Mouse (Mus musculus) hindbrain, postnatal 0 days (tissue): ENCODE results near the gene Tmem178b. TPM values are rescaled to one million over a fixed set of nuclear protein-coding genes. Genes with fewer than 3 reads are reported as not detected.

ENCODE experiments used
- ATAC-seq: fragments of 200-750 bp; cut with Nextera tagmentation; 2 replicates; pipeline ENCODE4 v1.8.0; 2017; ENCODE audit warnings: mild to moderate bottlenecking, moderate TSS enrichment, moderate library complexity
- DNase-seq: peaks from one replicate; pipeline ENCODE4 v3.0.0-alpha.2; 2015; ENCODE audit warnings: low spot score
- H3K27ac ChIP-seq: fragments of 300-500 bp; sonication (generic); 2 replicates; pipeline ENCODE4 v1.5.1; 2014; ENCODE audit warnings: mild to moderate bottlenecking
- H3K27me3 ChIP-seq: fragments of 300-500 bp; sonication (generic); 2 replicates; pipeline ENCODE4 v1.6.1; 2014; ENCODE audit warnings: low read length, mixed read lengths; ENCODE audit not compliant: insufficient read depth
- H3K36me3 ChIP-seq: fragments of 300-500 bp; sonication (generic); 2 replicates; pipeline ENCODE4 v1.6.1; 2014; ENCODE audit warnings: low read length, mixed read lengths; ENCODE audit not compliant: insufficient read depth
- H3K4me1 ChIP-seq: fragments of 300-500 bp; sonication (generic); 2 replicates; pipeline ENCODE4 v1.6.1; 2014; ENCODE audit warnings: antibody characterized with exemption, low read length, mixed read lengths; ENCODE audit not compliant: insufficient read depth
- H3K4me2 ChIP-seq: fragments of 300-500 bp; sonication (generic); 2 replicates; pipeline ENCODE4 v1.6.1; 2014; ENCODE audit warnings: low read depth, mild to moderate bottlenecking, low read length, moderate library complexity, mixed read lengths
- H3K4me3 ChIP-seq: fragments of 300-500 bp; sonication (generic); 2 replicates; pipeline ENCODE4 v1.5.1; 2014; ENCODE audit warnings: low read length
- H3K9ac ChIP-seq: fragments of 300-500 bp; sonication (generic); replicated peaks from 2 replicates; pipeline ENCODE4 v1.6.1; 2014; ENCODE audit warnings: mild to moderate bottlenecking, low read length, moderate library complexity, mixed read lengths
- H3K9me3 ChIP-seq: fragments of 300-500 bp; sonication (generic); 2 replicates; pipeline ENCODE4 v1.6.1; 2016; ENCODE audit warnings: low read length, mixed read lengths
- CTCF ChIP-seq: IDR thresholded peaks from 2 replicates; pipeline ENCODE4 v1.5.1; 2016; ENCODE audit warnings: antibody characterized with exemption, control low read depth, low read depth
- WGBS: fragments of 180-500 bp; shearing (Covaris S2); extraction: QIAGEN DNeasy Blood & Tissue Kit; methylation state at CpG from one replicate; pipeline ENCODE4 v1.1.7; 2014; 5-methylcytosine and 5-hydroxymethylcytosine counted together
- polyA plus RNA-seq: library from polyadenylated mRNA; unstranded; fragments of >200 nt; fragmentation: Nextera tagmentation; extraction: Ambion mirVana; gene quantifications from 2 replicates; pipeline ENCODE4 v1.2.1, GENCODE M21; 2015
- total RNA-seq: library from RNA; depleted of rRNA; stranded (reverse); fragments of >200 nt; gene quantifications from 2 replicates; pipeline ENCODE4 v1.2.3, GENCODE M21; 2014

The Tmem178b gene
- total and polyA plus RNA-seq, 2 experiments from 2014 or later: 31.4 to 146 TPM

GRCm38 (mm10) chr6:40068467-40068866 lies 195.4 kb downstream of the Tmem178b start:
- no peaks in the 10 kb centered on the region for H3K9me3 ChIP-seq
- DNase-seq (no peak), ATAC-seq (no peak)
- H3K27ac ChIP-seq: no peak overlapping the region
- 59% methylated on average over 6 of the region's 6 CpGs for WGBS
- H3K36me3 ChIP-seq: no peaks in the 10 kb centered on the region
- no peak overlapping the region for H3K4me3 ChIP-seq
- no peaks in the 10 kb centered on the region for H3K27me3 ChIP-seq
- peaks cover 4% of the 10 kb centered on the region; the same call in 1 of the 2 replicates for H3K4me1 ChIP-seq
- TF ChIP-seq CTCF: no peak
- H3K9ac ChIP-seq: no peak overlapping the region
- no peak overlapping the region for H3K4me2 ChIP-seq

GRCm38 (mm10) chr6:40071007-40071406 lies 197.9 kb downstream of the Tmem178b start:
- DNase-seq (peak; percentile 28), ATAC-seq (peak; percentile 39)

GRCm38 (mm10) chr6:40076089-40076488 lies 203.0 kb downstream of the Tmem178b start:
- H3K36me3 ChIP-seq: no peaks in the 10 kb centered on the region
- no peak for DNase-seq
- H3K4me2 ChIP-seq: no peak overlapping the region
- H3K9me3 ChIP-seq: no peaks in the 10 kb centered on the region
- no peak for TF ChIP-seq CTCF
- no peaks in the 10 kb centered on the region for H3K4me1 ChIP-seq
- H3K27ac ChIP-seq: no peak overlapping the region
- H3K27me3 ChIP-seq: no peaks in the 10 kb centered on the region
- no peak overlapping the region for H3K9ac ChIP-seq
- no peak for ATAC-seq
- H3K4me3 ChIP-seq: no peak overlapping the region
- 10% methylated on average over 1 of the region's 1 CpGs for WGBS

More at GRCm38 (mm10) chr6:40071007-40071406, 197.9 kb downstream of the Tmem178b start:
- Histone ChIP-seq H3K4me3 (no peak overlapping the region), H3K9me3 (no peaks in the 10 kb centered on the region), H3K4me2 (no peak overlapping the region), H3K27ac (no peak overlapping the region), H3K9ac (no peak overlapping the region), H3K4me1 (peaks cover 4% of the 10 kb centered on the region; the same call in 1 of the 2 replicates), H3K27me3 (no peaks in the 10 kb centered on the region), H3K36me3 (no peaks in the 10 kb centered on the region)
- 61% methylated on average over 3 of the region's 3 CpGs for WGBS
- TF ChIP-seq CTCF: no peak

GRCm38 (mm10) chr6:40076670-40077313 lies 203.7 kb downstream of the Tmem178b start:
- ATAC-seq: no peak

GRCm38 (mm10) chr6:40078353-40078752 lies 205.3 kb downstream of the Tmem178b start:
- no peak overlapping the region for H3K4me2 ChIP-seq
- no peaks in the 10 kb centered on the region for H3K9me3 ChIP-seq
- H3K27me3 ChIP-seq: no peaks in the 10 kb centered on the region
- no peaks in the 10 kb centered on the region for H3K36me3 ChIP-seq
- H3K4me1 ChIP-seq: no peaks in the 10 kb centered on the region
- DNase-seq (no peak), ATAC-seq (no peak)
- no peak overlapping the region for H3K4me3 ChIP-seq
- no peak overlapping the region for H3K9ac ChIP-seq
- TF ChIP-seq CTCF: no peak
- 83% methylated on average over 3 of the region's 3 CpGs for WGBS
- no peak overlapping the region for H3K27ac ChIP-seq

More at GRCm38 (mm10) chr6:40076670-40077313, 203.7 kb downstream of the Tmem178b start:
- DNase-seq: no peak
- Histone ChIP-seq H3K9me3 (no peaks in the 10 kb centered on the region), H3K9ac (no peak overlapping the region), H3K36me3 (no peaks in the 10 kb centered on the region), H3K4me1 (no peaks in the 10 kb centered on the region), H3K27me3 (no peaks in the 10 kb centered on the region), H3K27ac (no peak overlapping the region), H3K4me3 (no peak overlapping the region), H3K4me2 (no peak overlapping the region)
- no peak for TF ChIP-seq CTCF
- WGBS: 81% methylated on average over 5 of the region's 5 CpGs

GRCm38 (mm10) chr6:40083726-40084125 lies 210.7 kb downstream of the Tmem178b start:
- DNase-seq (no peak), ATAC-seq (no peak)
- Histone ChIP-seq H3K4me1 (no peaks in the 10 kb centered on the region), H3K27me3 (no peaks in the 10 kb centered on the region), H3K27ac (no peak overlapping the region), H3K9ac (no peak overlapping the region), H3K9me3 (no peaks in the 10 kb centered on the region), H3K4me2 (no peak overlapping the region), H3K36me3 (no peaks in the 10 kb centered on the region), H3K4me3 (no peak overlapping the region)
- no peak for TF ChIP-seq CTCF
- 81% methylated on average over 3 of the region's 3 CpGs for WGBS

- 12% methylated on average over 5 of the region's 5 CpGs for WGBS
- peak; percentile 39 for DNase-seq
Measured at GRCm38 (mm10) chr6:40091250-40091651, 218.2 kb downstream of the Tmem178b start.

More at GRCm38 (mm10) chr6:40091250-40091651, 218.2 kb downstream of the Tmem178b start:
- no peak overlapping the region for H3K9ac ChIP-seq
- no peaks in the 10 kb centered on the region for H3K36me3 ChIP-seq
- no peak overlapping the region for H3K27ac ChIP-seq
- no peak overlapping the region for H3K4me3 ChIP-seq
- TF ChIP-seq CTCF: no peak
- no peaks in the 10 kb centered on the region for H3K9me3 ChIP-seq
- H3K4me2 ChIP-seq: no peak overlapping the region
- H3K4me1 ChIP-seq: peaks cover 5% of the 10 kb centered on the region
- no peak for ATAC-seq
- no peaks in the 10 kb centered on the region for H3K27me3 ChIP-seq
